Mouse (Mus musculus) spleen, embryonic (tissue): Measurements from ENCODE around the gene Hivep1.

Experiments
- CTCF ChIA-PET: fragments of 350-600 bp; sonication (Branson Sonifier 250); formaldehyde crosslinking; loops from one replicate; lab custom pipeline; 2022; lab: Charles Lee

The Hivep1 gene

DNA sequence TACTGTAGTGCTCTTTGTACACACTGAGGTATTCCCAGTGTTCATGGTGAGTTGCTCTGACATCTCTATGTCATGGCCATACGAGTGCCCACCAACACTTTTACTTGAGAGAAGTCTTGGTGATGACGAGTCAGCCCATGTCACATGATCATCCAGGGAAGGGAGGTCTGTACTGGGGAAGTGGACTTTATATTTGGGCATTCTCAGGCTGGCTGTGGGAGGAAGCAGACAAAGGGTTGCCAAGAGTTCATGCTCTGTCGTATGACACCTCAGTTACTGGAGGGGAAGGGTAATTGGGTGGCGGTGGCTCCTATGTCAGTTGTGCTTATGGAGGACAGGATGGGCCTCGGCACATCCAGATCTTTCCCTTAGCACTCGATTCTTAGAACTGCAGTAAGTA is 21.5 kb downstream of the Hivep1 start:
- CTCF ChIA-PET, result no interaction called here

DNA sequence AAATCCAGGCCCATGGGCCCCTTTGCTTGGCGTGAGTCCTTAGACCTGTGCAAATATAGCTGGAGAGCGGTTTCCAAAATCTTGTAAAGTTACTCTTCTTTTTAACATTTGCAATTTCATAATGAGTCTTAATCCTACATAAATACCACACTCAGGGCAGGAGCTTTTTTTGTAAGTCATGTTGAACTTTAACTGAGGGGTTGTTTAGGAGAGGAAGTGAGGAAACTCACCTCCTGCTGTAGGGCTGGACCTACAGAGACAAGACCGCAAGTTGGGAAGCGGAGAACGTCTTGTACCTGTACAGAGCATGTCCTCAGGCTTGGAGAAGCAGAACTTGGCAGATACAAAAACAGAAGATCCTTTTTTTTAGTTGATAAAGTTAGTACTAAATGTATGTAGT is 23.7 kb downstream of the Hivep1 start:
- CTCF ChIA-PET, result no interaction called here

DNA sequence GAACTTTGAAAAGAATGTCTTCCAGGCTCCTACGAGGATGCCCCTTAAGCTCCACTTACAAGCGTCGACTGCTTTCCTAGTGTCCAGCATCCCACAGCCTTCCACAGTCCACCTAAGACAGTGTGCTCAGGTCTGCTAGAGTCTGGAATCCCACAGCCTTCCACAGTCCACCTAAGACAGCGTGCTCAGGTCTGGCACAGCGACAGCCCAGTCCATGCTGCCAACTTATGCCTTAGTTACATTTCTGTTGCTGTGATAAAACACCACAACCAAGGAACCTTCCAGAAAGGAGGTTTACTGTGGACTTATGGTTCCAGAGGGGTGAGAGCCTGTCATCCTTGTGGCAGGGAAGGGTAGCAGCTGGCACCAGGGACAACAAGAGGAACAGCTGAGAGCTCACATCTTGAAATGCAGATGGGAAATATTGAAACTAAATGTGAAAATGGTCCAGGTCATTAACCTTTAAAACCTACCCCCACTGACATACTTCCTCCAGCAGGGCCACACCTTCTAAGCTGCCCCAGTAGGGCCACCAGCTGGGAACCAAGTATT is 25.0 kb downstream of the Hivep1 start:
- CTCF ChIA-PET, result no interaction called here

DNA sequence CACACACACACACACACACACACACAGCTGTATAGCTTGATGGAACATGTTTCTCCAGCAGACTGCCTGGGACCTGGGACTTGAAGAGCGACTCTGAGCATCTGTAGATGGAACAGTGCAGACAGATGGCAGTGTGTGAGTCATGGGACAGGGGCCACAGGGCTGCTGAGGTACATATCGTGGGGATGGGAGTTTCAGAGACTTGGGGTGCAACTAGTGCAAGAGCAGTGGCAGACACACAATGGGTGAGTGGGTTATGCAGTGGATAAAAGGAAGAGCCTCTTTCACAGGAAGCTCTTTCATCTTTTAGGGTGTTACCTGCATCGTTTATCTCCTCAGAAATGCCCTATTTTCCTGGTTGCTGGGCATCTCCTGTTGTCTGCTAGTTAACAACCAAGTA is 25.8 kb downstream of the Hivep1 start:
- CTCF ChIA-PET, result no interaction called here

DNA sequence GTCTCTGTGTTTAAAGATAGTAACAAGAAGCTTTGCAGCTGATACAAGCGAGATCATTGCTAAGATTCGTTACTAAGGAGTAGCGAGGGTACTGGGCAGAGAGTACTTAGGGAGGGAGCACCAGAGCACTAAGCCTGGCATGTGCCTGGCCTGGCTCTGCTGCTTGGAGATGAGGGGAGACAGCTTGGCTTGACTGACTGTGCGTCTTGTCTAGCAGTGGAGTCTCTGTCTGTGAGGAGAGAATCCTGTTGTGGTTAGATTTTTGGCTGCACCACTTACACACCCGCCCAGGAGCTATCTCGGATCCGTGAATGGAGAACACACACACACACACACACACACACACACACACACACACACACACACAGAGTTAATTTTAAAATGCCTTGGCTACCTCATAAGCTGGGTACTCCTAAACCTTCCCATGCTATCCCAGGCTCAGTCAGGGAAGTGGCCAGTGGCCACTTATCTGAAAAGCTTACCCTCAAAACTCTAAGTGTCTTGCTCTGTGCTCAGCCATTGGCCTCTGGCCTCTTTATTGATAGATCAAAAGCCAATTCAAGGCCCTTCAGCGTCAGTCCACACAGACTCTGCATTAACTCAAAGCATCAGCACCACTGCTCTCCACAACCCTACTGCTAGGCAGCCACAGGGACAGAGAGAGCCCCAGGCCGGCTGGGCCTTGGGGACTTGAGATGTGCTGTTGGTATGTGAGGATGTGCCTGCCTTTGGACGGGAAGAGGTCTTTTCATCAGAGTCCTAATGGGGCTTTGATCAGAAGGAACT is 28.5 kb downstream of the Hivep1 start:
- CTCF ChIA-PET, result no interaction called here

DNA sequence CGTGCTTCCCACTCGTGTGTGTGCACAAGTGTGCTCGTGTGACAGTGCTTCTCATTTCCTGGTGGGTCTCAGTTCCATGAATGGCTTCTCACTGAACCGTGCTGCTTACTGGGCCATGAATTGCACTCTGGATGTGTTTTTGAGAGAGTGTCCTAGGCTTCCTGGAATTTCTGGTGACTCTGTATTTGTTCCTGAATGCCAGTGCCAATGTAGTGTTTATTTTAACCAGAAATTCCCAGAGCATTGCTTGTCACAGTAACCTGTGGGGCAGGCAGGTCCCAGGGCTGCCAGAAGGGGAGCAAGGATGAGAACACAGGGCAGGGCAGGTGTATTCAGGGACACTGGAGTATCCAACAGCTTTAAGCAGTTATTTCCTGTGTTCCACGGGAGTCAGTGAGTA is 36.5 kb downstream of the Hivep1 start:
- CTCF ChIA-PET, result interaction anchor here (0.6 kb wide), 1 partner anchor 280 kb away, joined by 4 read pairs; no protein-coding TSS in a partner anchor

DNA sequence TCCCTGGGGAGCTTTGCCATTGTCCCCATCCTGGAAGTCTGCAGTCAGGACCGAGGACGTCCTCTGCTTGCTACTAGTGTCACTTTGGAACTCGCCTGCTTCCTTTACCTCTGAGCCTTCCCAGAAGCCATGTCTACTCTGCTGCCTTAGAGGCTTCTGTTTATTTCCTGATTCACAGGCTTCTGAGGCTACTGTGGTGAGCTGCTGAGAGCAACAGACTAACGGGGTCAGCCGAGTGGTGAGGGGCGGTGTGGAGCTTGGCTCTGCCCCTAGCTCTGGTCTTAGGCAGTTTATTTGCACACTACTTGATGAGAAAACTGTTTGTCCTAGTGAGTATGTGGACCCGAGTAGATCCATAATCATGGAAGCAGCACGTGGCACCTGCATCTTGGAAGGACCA is 37.2 kb downstream of the Hivep1 start:
- CTCF ChIA-PET, result interaction anchor here (0.6 kb wide), 1 partner anchor 280 kb away, joined by 4 read pairs; no protein-coding TSS in a partner anchor

DNA sequence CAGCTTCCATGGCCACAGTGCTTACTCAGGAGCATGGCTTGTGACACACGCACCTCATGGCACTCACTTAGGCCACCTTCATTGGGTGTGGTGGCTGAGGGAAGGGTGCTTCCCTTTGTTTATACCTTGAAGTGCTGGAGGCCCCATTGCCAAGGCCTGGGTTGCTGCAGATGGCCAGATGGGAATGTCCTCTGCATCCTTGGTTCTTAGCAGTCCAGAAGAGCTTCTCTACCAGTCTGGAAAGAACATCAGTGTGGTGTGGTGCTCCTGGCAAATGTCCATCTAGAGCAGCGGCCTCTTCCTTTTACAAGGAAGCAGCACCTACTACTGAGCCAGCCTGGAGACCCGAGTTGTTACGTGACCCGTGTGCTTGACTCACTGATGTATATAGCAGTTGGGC is 38.9 kb downstream of the Hivep1 start:
- CTCF ChIA-PET, result interaction anchor here (0.5 to 0.7 kb wide), 2 partner anchors 23 to 254 kb away, joined by 3 to 4 read pairs; no protein-coding TSS in a partner anchor

DNA sequence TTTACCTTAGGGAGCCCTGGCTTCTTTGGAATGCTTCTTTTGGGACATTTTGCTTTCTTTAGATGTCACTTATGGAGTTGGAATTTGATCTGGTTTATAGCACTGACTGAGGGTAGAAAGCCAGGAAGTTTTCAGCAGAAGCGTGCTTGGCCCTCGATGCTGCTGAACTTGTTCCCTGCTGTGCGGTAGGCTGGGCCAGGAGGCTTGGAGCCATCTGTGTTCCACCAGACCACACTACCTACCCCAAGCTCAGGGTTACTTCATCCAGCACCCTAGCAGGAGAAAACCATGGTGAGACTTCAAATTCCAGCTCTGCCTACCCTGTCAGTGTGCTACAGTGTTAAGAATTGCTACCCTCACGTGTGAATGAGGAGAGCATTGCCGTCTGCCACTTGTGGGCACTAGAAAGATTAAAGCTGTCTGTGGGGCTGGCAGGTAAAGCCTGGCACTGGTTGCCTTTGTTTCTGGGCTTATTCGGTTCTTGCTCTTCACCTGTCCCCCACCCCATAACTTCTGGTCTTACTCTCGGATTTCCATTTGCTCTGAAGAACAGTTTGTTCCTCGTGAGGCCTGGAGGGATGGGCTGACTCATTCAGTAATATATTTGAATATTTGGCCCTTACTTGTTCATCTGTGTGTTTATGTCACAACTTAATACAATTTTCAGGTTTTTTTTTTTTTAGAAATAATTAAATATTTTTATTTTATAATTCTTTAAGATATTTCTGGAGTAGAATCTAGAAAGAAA is 40.7 kb downstream of the Hivep1 start:
- CTCF ChIA-PET, result no interaction called here

DNA sequence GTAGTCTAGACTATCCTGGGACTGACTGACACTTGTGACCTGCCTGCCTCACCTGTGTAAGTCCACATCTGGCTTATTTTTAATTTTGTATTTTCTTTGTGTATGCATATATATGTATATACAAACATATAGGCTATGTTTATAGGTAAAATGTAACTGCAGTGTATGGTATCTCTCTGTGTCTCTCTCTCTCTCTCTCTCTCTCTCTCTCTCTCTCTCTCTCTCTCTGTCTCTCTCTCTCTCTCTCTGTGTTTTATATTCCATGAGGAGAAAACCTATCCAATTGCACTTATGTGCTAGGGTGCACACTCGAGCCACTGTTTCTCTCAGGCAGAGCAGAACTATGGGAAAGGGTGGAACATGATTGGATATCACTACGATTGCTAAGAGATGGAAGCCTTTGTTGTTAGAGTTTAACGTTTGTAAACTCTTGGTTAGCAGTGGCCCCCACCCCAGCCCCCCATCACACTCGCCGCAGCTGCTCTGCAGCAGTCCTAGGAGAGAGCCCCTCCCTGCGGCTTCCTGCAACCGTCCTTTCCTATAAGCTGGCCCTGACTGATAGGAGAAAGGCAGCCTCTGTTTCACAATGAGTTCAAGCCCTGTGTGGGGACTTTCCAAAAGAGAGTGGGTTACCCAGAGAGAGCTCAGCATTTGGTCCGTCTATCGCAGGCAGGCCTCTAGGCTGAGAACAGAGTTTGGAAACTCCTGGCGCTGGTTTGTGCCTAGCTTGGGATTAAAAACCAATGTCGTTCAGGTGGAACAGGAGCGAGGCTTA is 41.6 kb downstream of the Hivep1 start:
- CTCF ChIA-PET, result no interaction called here

DNA sequence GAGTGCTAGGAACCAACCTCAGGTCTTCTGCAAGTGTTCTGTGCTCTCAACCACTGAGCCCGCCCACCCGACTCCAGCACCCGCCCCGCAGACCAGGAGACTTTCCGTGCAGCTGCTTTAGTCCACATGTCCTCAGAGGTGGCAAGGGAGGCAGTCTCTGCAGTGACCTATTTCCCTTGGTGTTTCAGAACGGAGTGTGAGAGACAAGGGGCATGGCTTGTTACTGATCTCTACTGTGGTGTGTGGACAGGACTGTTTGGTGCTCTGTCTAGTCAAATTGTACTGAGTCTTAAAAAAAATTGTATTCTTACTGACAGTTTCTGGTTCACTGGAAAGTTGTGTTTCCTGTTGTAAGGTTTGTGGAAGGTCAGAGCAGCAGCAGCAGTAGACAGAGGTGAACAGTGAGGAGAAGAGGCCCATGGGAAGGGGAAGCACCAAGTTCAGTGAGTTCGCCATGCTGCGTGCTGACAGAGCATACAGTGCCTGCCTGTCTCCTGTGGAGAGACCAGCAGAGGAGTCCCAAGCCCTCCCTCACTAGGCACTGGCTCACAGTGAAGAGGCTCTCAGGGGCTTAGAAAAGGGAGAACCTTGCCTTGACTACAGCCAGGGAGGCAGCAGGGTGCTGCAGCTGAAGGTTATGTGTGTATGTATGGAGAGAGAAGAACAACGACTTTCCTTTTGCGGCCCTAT is 44.1 kb downstream of the Hivep1 start:
- CTCF ChIA-PET, result no interaction called here

DNA sequence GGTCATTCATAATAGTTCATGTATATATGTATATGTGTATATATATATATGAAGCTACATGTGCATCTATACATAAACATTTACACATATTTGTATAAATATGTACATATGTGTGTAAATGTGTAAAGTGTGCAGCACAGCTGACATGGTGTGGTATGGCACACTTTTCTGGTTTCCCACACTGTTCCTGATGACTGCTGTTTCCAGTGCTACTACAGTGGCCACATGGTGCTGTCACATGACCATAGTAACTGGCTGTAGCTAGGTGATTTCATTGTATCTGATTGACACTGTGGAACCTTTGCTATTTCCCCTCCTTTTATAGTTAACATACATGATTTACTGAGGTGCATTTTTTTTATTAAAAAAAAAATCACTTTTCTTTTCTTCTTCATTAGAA is 45.3 kb downstream of the Hivep1 start:
- CTCF ChIA-PET, result no interaction called here

DNA sequence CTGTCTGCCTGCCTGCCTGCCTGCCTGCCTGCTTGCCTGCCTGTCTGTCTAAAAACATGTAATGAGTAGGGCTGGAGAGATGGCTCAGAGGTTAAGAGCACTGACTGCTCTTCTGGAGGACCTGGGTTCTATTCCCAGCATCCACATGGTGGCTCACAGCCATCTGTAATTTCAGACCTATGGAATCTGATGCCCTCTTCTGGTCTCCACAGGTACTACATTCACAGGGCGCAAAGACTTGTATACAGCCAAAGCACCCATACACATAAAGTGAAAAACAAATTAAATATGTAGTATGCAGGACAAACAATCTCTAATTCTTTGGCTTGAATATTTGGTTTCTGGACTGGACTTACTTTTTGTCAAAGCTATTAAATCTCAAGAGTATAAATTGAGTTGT is 46.7 kb downstream of the Hivep1 start:
- CTCF ChIA-PET, result no interaction called here

DNA sequence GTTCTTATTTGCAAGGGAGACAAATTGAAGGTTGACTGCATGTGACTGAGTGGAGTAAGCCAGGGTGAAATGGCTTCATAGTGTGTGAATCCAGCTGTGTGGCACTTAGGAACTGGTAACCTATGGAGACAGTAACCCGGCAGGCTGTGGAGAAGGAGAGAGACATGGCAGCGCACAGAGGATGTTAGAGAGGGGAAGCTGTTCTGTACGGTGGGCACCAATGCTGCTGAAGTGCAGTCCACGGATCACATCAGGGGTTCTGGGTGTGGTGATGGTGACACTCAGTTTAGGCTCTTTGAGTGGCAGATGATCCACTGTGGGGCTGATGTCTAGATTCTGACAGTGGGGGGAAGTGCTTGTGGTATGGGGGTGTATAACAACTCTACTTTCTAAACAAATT is 47.7 kb downstream of the Hivep1 start:
- CTCF ChIA-PET, result no interaction called here

DNA sequence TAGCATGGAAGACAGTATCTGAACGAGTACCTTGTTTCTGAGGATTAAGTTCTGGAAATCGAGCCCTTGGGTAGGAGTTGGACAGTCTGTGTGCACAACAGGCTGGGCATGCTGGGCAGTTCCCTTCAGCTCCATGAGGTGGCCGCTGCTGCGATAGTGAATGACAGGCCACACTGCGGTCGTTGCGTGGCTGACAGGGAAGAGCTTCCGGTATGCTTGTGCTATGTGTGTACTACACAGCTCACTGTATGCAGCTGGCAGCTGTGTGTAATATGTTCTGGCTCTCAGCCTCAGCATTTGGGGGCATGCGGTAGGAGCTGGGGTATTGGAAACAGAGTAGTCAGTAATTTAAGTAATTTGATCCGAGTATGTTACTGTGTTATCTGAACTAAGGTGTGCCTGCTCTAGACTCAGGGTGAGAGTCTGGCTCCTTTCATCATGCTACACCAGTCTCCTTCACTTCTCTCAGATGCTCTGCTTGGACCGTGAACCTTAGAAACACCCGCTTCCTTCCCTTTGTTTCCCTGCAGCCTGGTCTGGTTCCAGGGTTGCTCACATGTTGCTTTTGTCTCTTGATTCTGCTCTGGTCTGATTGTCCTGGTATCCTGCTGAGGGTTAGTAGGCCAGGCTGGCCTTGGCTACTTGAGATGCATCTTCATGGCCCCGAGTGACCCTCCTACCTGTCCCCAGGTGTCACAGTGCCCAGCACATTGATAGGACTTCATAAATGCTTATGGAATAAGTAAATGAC is 49.8 kb downstream of the Hivep1 start:
- CTCF ChIA-PET, result interaction anchor here (0.6 kb wide), 1 partner anchor 347 kb away, joined by 3 read pairs; no protein-coding TSS in a partner anchor

DNA sequence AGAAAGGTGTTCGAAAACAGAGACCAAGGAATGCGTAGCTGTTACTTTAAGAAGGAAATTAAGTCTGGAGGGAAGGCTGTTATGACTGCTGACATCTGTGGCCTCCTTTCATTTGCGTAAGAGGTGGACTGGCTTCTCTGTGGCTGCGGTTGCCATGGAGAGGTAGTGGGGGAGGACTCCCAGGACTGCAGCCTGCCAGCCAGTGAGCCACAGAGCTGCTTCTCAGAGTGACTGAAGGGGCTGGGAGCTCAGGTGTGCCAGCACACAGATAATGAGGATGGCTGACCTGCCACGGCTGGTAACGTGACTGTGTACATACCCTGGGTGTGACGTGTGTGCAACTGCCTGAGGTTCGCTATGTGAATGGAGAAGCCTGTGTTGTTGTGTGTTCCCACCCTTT is 51.2 kb downstream of the Hivep1 start:
- CTCF ChIA-PET, result interaction anchor here (0.5 to 0.9 kb wide), 2 partner anchors 52 to 220 kb away, joined by 3 to 4 read pairs; no protein-coding TSS in a partner anchor

DNA sequence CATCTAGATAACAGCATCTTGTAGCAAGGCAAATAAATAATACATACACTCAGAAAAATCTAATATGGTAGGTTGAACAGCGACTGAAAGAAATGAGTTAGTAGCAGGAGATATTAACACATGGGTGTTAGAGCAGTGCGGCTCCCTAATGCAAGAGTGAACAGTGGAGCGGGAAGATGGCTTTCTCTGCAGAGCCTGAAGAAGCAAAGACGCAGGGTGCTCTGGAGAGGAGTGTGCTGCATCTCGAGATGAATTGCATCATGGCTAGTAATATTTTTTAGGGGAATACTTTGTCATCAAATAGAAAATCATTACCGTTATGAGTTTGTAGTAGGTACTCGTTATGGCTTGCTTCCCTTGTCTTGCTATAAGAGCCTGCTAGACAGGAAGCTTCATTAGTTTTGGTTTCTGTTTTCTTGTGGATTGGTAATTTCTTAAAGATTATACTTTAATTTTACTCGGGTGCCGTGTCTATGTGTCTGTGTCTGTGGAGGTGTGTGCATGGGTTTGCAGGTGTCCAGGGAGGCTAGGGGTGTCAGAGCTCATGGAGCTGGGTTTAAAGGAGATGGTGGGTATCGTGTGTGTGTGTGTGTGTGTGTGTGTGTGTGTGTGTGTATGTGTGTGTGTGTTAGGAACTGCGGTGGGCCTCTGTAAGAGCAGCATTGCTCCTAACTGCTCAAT is 51.8 kb downstream of the Hivep1 start:
- CTCF ChIA-PET, result interaction anchor here (0.5 to 0.7 kb wide), 4 partner anchors 10 to 445 kb away, joined by 3 to 4 read pairs (median 4); no protein-coding TSS in a partner anchor

DNA sequence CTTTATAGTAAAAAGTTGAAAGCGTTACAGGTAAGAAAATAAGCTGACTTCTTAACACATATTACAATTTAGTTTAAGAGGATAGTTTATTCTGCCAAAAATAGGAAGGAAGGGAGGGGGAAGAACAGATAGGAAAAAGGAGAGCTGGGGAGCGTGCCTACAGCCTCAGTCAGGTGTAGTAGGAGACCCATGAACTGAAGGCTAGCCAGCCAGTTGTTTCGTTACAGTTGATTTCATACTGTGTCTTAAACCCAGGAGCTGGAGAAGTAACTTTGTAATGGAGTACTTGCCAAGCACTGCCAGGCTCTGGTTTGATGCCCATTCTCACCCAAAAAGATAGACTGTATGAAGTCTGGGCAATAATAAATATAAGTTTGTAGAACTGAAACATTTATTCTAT is 52.5 kb downstream of the Hivep1 start:
- CTCF ChIA-PET, result interaction anchor here (0.7 kb wide), 1 partner anchor 9 kb away, joined by 3 read pairs; no protein-coding TSS in a partner anchor

DNA sequence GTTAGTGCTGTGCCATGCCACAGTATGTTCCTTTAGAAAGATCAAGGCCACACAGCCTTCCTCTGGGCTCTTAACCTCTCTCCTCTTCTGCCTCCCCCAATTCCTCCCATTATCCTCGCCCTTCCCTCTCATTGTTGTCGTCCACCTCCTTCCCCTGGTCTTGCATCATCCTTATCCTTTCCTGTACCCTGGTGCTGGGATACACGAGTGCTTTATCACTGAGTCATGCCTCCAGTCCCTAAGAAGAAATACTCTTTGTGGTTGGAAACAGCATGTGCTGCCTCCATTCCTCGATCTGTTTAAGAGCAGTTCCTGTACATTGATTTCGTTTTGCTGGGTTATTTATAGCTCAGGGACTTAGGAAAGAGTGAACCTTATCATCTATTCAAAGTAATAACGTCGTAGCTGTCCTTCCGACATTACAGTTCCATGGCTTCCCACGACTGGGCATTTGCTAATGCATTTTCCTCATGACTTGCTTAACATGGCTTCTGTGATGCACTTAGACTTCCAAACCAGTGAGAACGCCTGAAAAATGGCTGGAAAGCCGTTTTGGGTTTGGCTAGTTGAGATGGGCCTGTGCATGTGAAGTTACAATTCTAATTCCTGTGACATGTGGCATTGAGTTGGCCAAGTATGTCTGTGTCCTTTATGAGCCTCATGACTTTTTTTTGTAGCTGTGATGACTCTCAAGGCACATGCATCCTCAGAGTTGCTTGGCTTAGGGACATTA is 56.8 kb downstream of the Hivep1 start:
- CTCF ChIA-PET, result no interaction called here
